23 mouse cellular contexts compared by ENCODE assay signal in the genomic region with DNA sequence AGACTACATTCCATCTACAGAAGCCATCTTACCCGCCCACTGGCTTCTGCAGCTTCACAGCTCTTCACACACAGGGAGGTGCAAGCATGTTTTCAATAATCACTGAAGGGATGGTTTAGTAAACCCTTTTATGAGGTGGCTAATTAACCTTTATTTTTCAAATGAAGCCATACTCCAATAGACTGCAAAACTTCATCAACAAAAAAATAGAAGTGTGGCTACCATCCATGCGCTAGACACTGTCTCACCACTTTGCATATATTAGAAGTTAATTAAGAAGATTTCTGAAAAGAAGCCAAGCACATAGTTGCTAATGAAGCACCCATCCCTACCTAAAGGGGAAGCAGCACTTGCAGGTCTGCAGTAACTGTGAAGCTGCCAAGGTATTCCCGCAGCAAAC.
DNase-seq lines count a peak whose midpoint lies in the region; ATAC-seq and TF ChIP-seq lines count a peak whose summit lies in the region.
"Had no signal": no experiment of that assay in that cellular context is flagged by ENCODE, and none has a peak within 500 bp of the region (broad histone marks: within the 10 kb centered on the region; RNA-seq: fewer than 3 reads in every experiment).

No protein-coding gene starts in this region.

- no peak for TF ChIP-seq POLR2A in brain, embryonic 14.5 days (IDR thresholded peaks at IDR 0.05; ENCODE audit: borderline replicate concordance, extremely low read depth, insufficient read depth, insufficient read length, poor library complexity, severe bottlenecking)

- H3K27ac ChIP-seq in forebrain, embryonic 13.5 days: no peak overlapping the region
- H3K27ac ChIP-seq in forebrain, embryonic 10.5 days: no peak overlapping the region
- H3K27ac ChIP-seq in forebrain, embryonic 15.5 days (replicated peaks): no peak overlapping the region
- no peak overlapping the region for H3K27ac ChIP-seq in forebrain, embryonic 11.5 days (ENCODE audit: low read depth, low read length)
- no peak overlapping the region for H3K27ac ChIP-seq in heart, embryonic 11.5 days (ENCODE audit: low read depth, low read length)
- H3K27ac ChIP-seq: embryonic facial prominence, embryonic 13.5 days; embryonic facial prominence, embryonic 15.5 days had no signal

- 0 out of 2 replicates have a peak, but pooled peaks cover 3% of the 10 kb centered on the region for H3K36me3 ChIP-seq in forebrain, embryonic 13.5 days (ENCODE audit: poor library complexity, severe bottlenecking)
- H3K36me3 ChIP-seq in forebrain, embryonic 10.5 days (replicated peaks): no peaks in the 10 kb centered on the region
- H3K36me3 ChIP-seq in forebrain, embryonic 15.5 days: no peaks in the 10 kb centered on the region
- H3K36me3 ChIP-seq in forebrain, embryonic 11.5 days (ENCODE audit: control insufficient read depth, insufficient read depth, low read length): no peaks in the 10 kb centered on the region
- no peaks in the 10 kb centered on the region for H3K36me3 ChIP-seq in heart, embryonic 11.5 days (ENCODE audit: control insufficient read depth, insufficient read depth, low read length)
- H3K36me3 ChIP-seq: embryonic facial prominence, embryonic 13.5 days; embryonic facial prominence, embryonic 15.5 days had no signal

- no peak overlapping the region for H3K9ac ChIP-seq in forebrain, embryonic 13.5 days
- no peak overlapping the region for H3K9ac ChIP-seq in forebrain, embryonic 15.5 days (replicated peaks)
- no peak overlapping the region for H3K9ac ChIP-seq in forebrain, embryonic 11.5 days (ENCODE audit: low read length)
- no peak overlapping the region for H3K9ac ChIP-seq in heart, embryonic 11.5 days (ENCODE audit: low read depth, low read length)
- H3K9ac ChIP-seq: embryonic facial prominence, embryonic 13.5 days; embryonic facial prominence, embryonic 15.5 days had no signal

- ATAC-seq in forebrain, embryonic 13.5 days: peak; percentile 36
- ATAC-seq in forebrain, embryonic 15.5 days (replicated peaks): peak; percentile 49
- no peak for ATAC-seq in forebrain, embryonic 11.5 days (replicated peaks; ENCODE audit: low FRiP score)
- ATAC-seq in heart, embryonic 11.5 days (replicated peaks; ENCODE audit: insufficient number of reproducible peaks, low FRiP score, low TSS enrichment): no peak
- ATAC-seq in granulocyte monocyte progenitor cell, adult 5-6 weeks (replicated peaks; ENCODE audit: poor library complexity, severe bottlenecking): no peak
- ATAC-seq: activated CD4-positive, CD25-positive, alpha-beta regulatory T cell, adult 4 months; Patski had no signal

- H3K27me3 ChIP-seq in forebrain, embryonic 13.5 days: no peaks in the 10 kb centered on the region
- no peaks in the 10 kb centered on the region for H3K27me3 ChIP-seq in forebrain, embryonic 10.5 days (ENCODE audit: poor library complexity, severe bottlenecking)
- no peaks in the 10 kb centered on the region for H3K27me3 ChIP-seq in forebrain, embryonic 15.5 days
- no peaks in the 10 kb centered on the region for H3K27me3 ChIP-seq in forebrain, embryonic 11.5 days (ENCODE audit: control insufficient read depth, insufficient read depth, low read length)
- H3K27me3 ChIP-seq in heart, embryonic 11.5 days (ENCODE audit: control insufficient read depth, insufficient read depth, low read length): no peaks in the 10 kb centered on the region
- H3K27me3 ChIP-seq: embryonic facial prominence, embryonic 13.5 days; embryonic facial prominence, embryonic 15.5 days; Patski had no signal

- H3K4me3 ChIP-seq in forebrain, embryonic 13.5 days: no peak overlapping the region
- H3K4me3 ChIP-seq in forebrain, embryonic 10.5 days: no peak overlapping the region
- H3K4me3 ChIP-seq in forebrain, embryonic 15.5 days: no peak overlapping the region
- no peak overlapping the region for H3K4me3 ChIP-seq in forebrain, embryonic 11.5 days (ENCODE audit: low read depth, low read length)
- no peak overlapping the region for H3K4me3 ChIP-seq in heart, embryonic 11.5 days (ENCODE audit: low read depth, low read length)
- H3K4me3 ChIP-seq: embryonic facial prominence, embryonic 13.5 days; embryonic facial prominence, embryonic 15.5 days; erythroblast, embryonic 14.5 days had no signal

- WGBS in forebrain, embryonic 13.5 days: 61% methylated on average over 3 of the region's 3 CpGs
- 91% methylated on average over 3 of the region's 3 CpGs for WGBS in forebrain, embryonic 10.5 days
- 45% methylated on average over 3 of the region's 3 CpGs for WGBS in forebrain, embryonic 15.5 days
- 87% methylated on average over 3 of the region's 3 CpGs for WGBS in forebrain, embryonic 11.5 days
- WGBS in heart, embryonic 11.5 days (ENCODE audit: insufficient replicate concordance): 83% methylated on average over 3 of the region's 3 CpGs

- DNase-seq in forebrain, embryonic 10.5 days (ENCODE audit: extremely low spot score, low spot score): no peak
- no peak for DNase-seq in forebrain, embryonic 11.5 days (ENCODE audit: low spot score)
- peak; percentile 8 for DNase-seq in heart, adult 11 months
- peak; percentile 72 for DNase-seq in brain, embryonic 14.5 days (ENCODE audit: low read depth)
- DNase-seq: adrenal gland, adult 8-10 months; adrenal gland, postnatal 14 days; adrenal gland, postnatal 36 days; cerebellum, adult 11 months; cerebellum, adult 18-20 months; cerebellum, adult 8-10 months; cerebellum, adult 9-11 months; cerebellum, postnatal 14 days; cerebellum, postnatal 36 days; embryo, embryonic 11 days had no signal

- H3K9me3 ChIP-seq in forebrain, embryonic 13.5 days (replicated peaks): 0 out of 2 replicates have a peak, but pooled peaks cover 5% of the 10 kb centered on the region
- no peaks in the 10 kb centered on the region for H3K9me3 ChIP-seq in forebrain, embryonic 10.5 days
- H3K9me3 ChIP-seq in forebrain, embryonic 15.5 days: no peaks in the 10 kb centered on the region
- H3K9me3 ChIP-seq in forebrain, embryonic 11.5 days (ENCODE audit: control insufficient read depth, low read length): no peaks in the 10 kb centered on the region
- H3K9me3 ChIP-seq in heart, embryonic 11.5 days (replicated peaks; ENCODE audit: control insufficient read depth, low read length): 0 out of 2 replicates have a peak, but pooled peaks cover under 1% of the 10 kb centered on the region
- H3K9me3 ChIP-seq: embryonic facial prominence, embryonic 13.5 days; embryonic facial prominence, embryonic 15.5 days had no signal

- no peak overlapping the region for H3K4me2 ChIP-seq in forebrain, embryonic 13.5 days
- H3K4me2 ChIP-seq in forebrain, embryonic 15.5 days (replicated peaks): no peak overlapping the region
- H3K4me2 ChIP-seq in forebrain, embryonic 11.5 days (ENCODE audit: low read depth, low read length, severe bottlenecking): no peak overlapping the region
- H3K4me2 ChIP-seq in heart, embryonic 11.5 days: no peak overlapping the region
- H3K4me2 ChIP-seq: embryonic facial prominence, embryonic 13.5 days; embryonic facial prominence, embryonic 15.5 days had no signal

- no peak for TF ChIP-seq CTCF in brain, embryonic 14.5 days (IDR thresholded peaks at IDR 0.05; ENCODE audit: borderline replicate concordance, extremely low read depth, insufficient read depth, insufficient read length)

- H3K4me1 ChIP-seq in forebrain, embryonic 13.5 days: peaks cover 6% of the 10 kb centered on the region
- H3K4me1 ChIP-seq in forebrain, embryonic 10.5 days: no peaks in the 10 kb centered on the region
- H3K4me1 ChIP-seq in forebrain, embryonic 15.5 days: 0 out of 2 replicates have a peak, but pooled peaks cover 3% of the 10 kb centered on the region
- H3K4me1 ChIP-seq in forebrain, embryonic 11.5 days (replicated peaks; ENCODE audit: control insufficient read depth, insufficient read depth, low read length): no peaks in the 10 kb centered on the region
- no peaks in the 10 kb centered on the region for H3K4me1 ChIP-seq in heart, embryonic 11.5 days (ENCODE audit: control insufficient read depth, insufficient read depth, low read length)
- H3K4me1 ChIP-seq: embryonic facial prominence, embryonic 13.5 days; embryonic facial prominence, embryonic 15.5 days had no signal

Comparison
In these comparisons a context has a peak if more than half of its experiments do, and no peak if none do; other contexts are left out.
1. ATAC-seq: peak in forebrain, embryonic 13.5 days (single experiment) and forebrain, embryonic 15.5 days (single experiment); none in forebrain, embryonic 11.5 days (single experiment), heart, embryonic 11.5 days (single experiment) and granulocyte monocyte progenitor cell, adult 5-6 weeks (single experiment).
2. DNase-seq: peak in heart, adult 11 months (single experiment) and brain, embryonic 14.5 days (single experiment); none in forebrain, embryonic 10.5 days (single experiment) and forebrain, embryonic 11.5 days (single experiment).